Mouse (Mus musculus) lung, adult 2 months (tissue): ENCODE results near the gene Serhl.

ENCODE experiments used
- CTCF ChIP-seq: fragments of 200-500 bp; IDR thresholded peaks from 2 replicates; pipeline ENCODE4 v1.5.1; 2011; ENCODE audit warnings: mild to moderate bottlenecking, low read length, control low read depth; ENCODE audit not compliant: insufficient read depth
- POLR2A ChIP-seq: fragments of 200-500 bp; IDR thresholded peaks from 2 replicates; pipeline ENCODE4 v1.6.1; 2011; ENCODE audit warnings: low read depth, mild to moderate bottlenecking, control low read depth, low read length, borderline replicate concordance; ENCODE audit errors: extremely low read depth

DNA sequence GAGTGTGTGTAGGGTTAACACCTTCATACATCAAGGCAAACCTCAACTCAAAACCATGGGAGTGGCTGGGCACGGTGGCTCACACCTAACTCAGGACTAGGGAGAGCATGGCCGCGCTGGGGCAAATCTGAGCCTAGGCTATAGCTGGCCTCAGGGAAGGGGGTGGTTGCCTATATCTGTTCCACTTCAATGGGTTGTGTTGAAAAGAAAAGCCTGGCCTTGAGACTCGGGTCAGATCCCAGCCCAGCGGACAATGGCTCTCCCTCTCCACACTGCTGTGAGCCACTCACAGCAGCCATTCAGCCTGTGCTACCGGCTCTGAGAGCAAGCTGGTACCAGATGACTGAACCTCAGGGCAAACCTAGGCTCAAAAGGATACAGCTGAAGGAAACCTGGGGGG lies 25.8 kb downstream of the Serhl start:
- TF ChIP-seq CTCF: no peak
- TF ChIP-seq POLR2A: no peak
